Mouse (Mus musculus): Measurements from ENCODE around the gene Rbfox1.

GRCm38 (mm10) chr16:6331400-6331939 lies 446.3 kb downstream of the Rbfox1 start:
- no peak for TF ChIP-seq POLR2A (IDR thresholded peaks at IDR 0.05; ENCODE audit: extremely low read depth, insufficient read depth, low read length)
- no peak for TF ChIP-seq CTCF (IDR thresholded peaks at IDR 0.05; ENCODE audit: extremely low read depth, insufficient read depth, low read length)

Data from cortical plate, adult 2 months (tissue).